Mouse (Mus musculus): ENCODE measurements at regions not wholly inside any gene's neighbourhood (a gene's known extent, or its start where the extent isn't known, plus 50 kb on each side); places are given as distances from the start of the nearest gene placed in this dataset.
A peak's percentile ranks its signal among the peaks of the same experiment; 100 is the strongest.

GRCm38 (mm10) chr3:82781464-82781863, 94.8 kb downstream of the Rbm46 start:
- no peaks in the 10 kb centered on the region for H3K4me1 ChIP-seq (ENCODE audit: control insufficient read depth, insufficient read depth, low read depth, low read length)
- H3K27me3 ChIP-seq (replicated peaks; ENCODE audit: control insufficient read depth, insufficient read depth, low read length), result no peaks in the 10 kb centered on the region
- no peak overlapping the region for H3K4me3 ChIP-seq (ENCODE audit: low read length)
- no peak overlapping the region for H3K9ac ChIP-seq (ENCODE audit: low read depth, low read length)
- H3K27ac ChIP-seq (ENCODE audit: low read depth, low read length), result no peak overlapping the region
- no peak for ATAC-seq
- H3K4me2 ChIP-seq (ENCODE audit: low read length), result no peak overlapping the region
- WGBS, result 84% methylated on average over 1 of the region's 1 CpGs
- H3K9me3 ChIP-seq (ENCODE audit: control insufficient read depth, low read length), result no peaks in the 10 kb centered on the region
- no peaks in the 10 kb centered on the region for H3K36me3 ChIP-seq (ENCODE audit: control insufficient read depth, insufficient read depth, low read length)

GRCm38 (mm10) chr3:82770512-82771270, 105.6 kb downstream of the Rbm46 start:
- no peak overlapping the region for H3K4me2 ChIP-seq (ENCODE audit: low read length)
- no peak overlapping the region for H3K27ac ChIP-seq (ENCODE audit: low read depth, low read length)
- H3K27me3 ChIP-seq (replicated peaks; ENCODE audit: control insufficient read depth, insufficient read depth, low read length), result no peaks in the 10 kb centered on the region
- no peaks in the 10 kb centered on the region for H3K9me3 ChIP-seq (ENCODE audit: control insufficient read depth, low read length)
- no peaks in the 10 kb centered on the region for H3K36me3 ChIP-seq (ENCODE audit: control insufficient read depth, insufficient read depth, low read length)
- no peak for ATAC-seq
- 96% methylated on average over 8 of the region's 8 CpGs for WGBS
- no peak overlapping the region for H3K9ac ChIP-seq (ENCODE audit: low read depth, low read length)
- H3K4me3 ChIP-seq (ENCODE audit: low read length), result no peak overlapping the region
- H3K4me1 ChIP-seq (ENCODE audit: control insufficient read depth, insufficient read depth, low read depth, low read length), result no peaks in the 10 kb centered on the region

GRCm38 (mm10) chr3:82767484-82767883, 108.8 kb downstream of the Rbm46 start:
- WGBS, result 61% methylated on average over 5 of the region's 5 CpGs

GRCm38 (mm10) chr3:82759946-82760345, 116.3 kb downstream of the Rbm46 start:
- 76% methylated on average over 2 of the region's 2 CpGs for WGBS
- Histone ChIP-seq H3K4me2 (ENCODE audit: low read length) (no peak overlapping the region), H3K4me3 (ENCODE audit: low read length) (no peak overlapping the region), H3K4me1 (ENCODE audit: control insufficient read depth, insufficient read depth, low read depth, low read length) (no peaks in the 10 kb centered on the region), H3K9ac (ENCODE audit: low read depth, low read length) (no peak overlapping the region), H3K27me3 (replicated peaks; ENCODE audit: control insufficient read depth, insufficient read depth, low read length) (no peaks in the 10 kb centered on the region), H3K36me3 (ENCODE audit: control insufficient read depth, insufficient read depth, low read length) (no peaks in the 10 kb centered on the region), H3K27ac (ENCODE audit: low read depth, low read length) (no peak overlapping the region), H3K9me3 (ENCODE audit: control insufficient read depth, low read length) (no peaks in the 10 kb centered on the region)
- no peak for ATAC-seq

More at GRCm38 (mm10) chr3:82767484-82767883, 108.8 kb downstream of the Rbm46 start:
- no peak for ATAC-seq
- H3K4me3 ChIP-seq (ENCODE audit: low read length), result no peak overlapping the region
- H3K36me3 ChIP-seq (ENCODE audit: control insufficient read depth, insufficient read depth, low read length), result no peaks in the 10 kb centered on the region
- H3K9ac ChIP-seq (ENCODE audit: low read depth, low read length), result no peak overlapping the region
- H3K27ac ChIP-seq (ENCODE audit: low read depth, low read length), result no peak overlapping the region
- H3K27me3 ChIP-seq (replicated peaks; ENCODE audit: control insufficient read depth, insufficient read depth, low read length), result no peaks in the 10 kb centered on the region
- H3K9me3 ChIP-seq (ENCODE audit: control insufficient read depth, low read length), result no peaks in the 10 kb centered on the region
- H3K4me1 ChIP-seq (ENCODE audit: control insufficient read depth, insufficient read depth, low read depth, low read length), result no peaks in the 10 kb centered on the region
- H3K4me2 ChIP-seq (ENCODE audit: low read length), result no peak overlapping the region

GRCm38 (mm10) chr3:82758967-82759366, 117.3 kb downstream of the Rbm46 start:
- H3K9ac ChIP-seq (ENCODE audit: low read depth, low read length), result no peak overlapping the region
- H3K4me3 ChIP-seq (ENCODE audit: low read length), result no peak overlapping the region
- no peaks in the 10 kb centered on the region for H3K27me3 ChIP-seq (replicated peaks; ENCODE audit: control insufficient read depth, insufficient read depth, low read length)
- no peaks in the 10 kb centered on the region for H3K9me3 ChIP-seq (ENCODE audit: control insufficient read depth, low read length)
- 79% methylated on average over 1 of the region's 1 CpGs for WGBS
- no peaks in the 10 kb centered on the region for H3K36me3 ChIP-seq (ENCODE audit: control insufficient read depth, insufficient read depth, low read length)
- H3K4me2 ChIP-seq (ENCODE audit: low read length), result no peak overlapping the region
- ATAC-seq, result no peak
- H3K27ac ChIP-seq (ENCODE audit: low read depth, low read length), result no peak overlapping the region
- no peaks in the 10 kb centered on the region for H3K4me1 ChIP-seq (ENCODE audit: control insufficient read depth, insufficient read depth, low read depth, low read length)

- no peak for ATAC-seq
- 29% methylated on average over 3 of the region's 3 CpGs for WGBS
- no peaks in the 10 kb centered on the region for H3K36me3 ChIP-seq (ENCODE audit: control insufficient read depth, insufficient read depth, low read length)
- H3K9ac ChIP-seq (ENCODE audit: low read depth, low read length), result no peak overlapping the region
- H3K4me3 ChIP-seq (ENCODE audit: low read length), result no peak overlapping the region
- no peak overlapping the region for H3K4me2 ChIP-seq (ENCODE audit: low read length)
- no peaks in the 10 kb centered on the region for H3K9me3 ChIP-seq (ENCODE audit: control insufficient read depth, low read length)
- no peaks in the 10 kb centered on the region for H3K27me3 ChIP-seq (replicated peaks; ENCODE audit: control insufficient read depth, insufficient read depth, low read length)
- H3K27ac ChIP-seq (ENCODE audit: low read depth, low read length), result no peak overlapping the region
- no peaks in the 10 kb centered on the region for H3K4me1 ChIP-seq (ENCODE audit: control insufficient read depth, insufficient read depth, low read depth, low read length)
Observed at GRCm38 (mm10) chr3:82725546-82725945, 150.7 kb downstream of the Rbm46 start.

GRCm38 (mm10) chr3:82707628-82708027, 159.7 kb upstream of the Npy2r start:
- no peaks in the 10 kb centered on the region for H3K4me1 ChIP-seq (ENCODE audit: control insufficient read depth, insufficient read depth, low read depth, low read length)
- no peaks in the 10 kb centered on the region for H3K27me3 ChIP-seq (replicated peaks; ENCODE audit: control insufficient read depth, insufficient read depth, low read length)
- H3K27ac ChIP-seq (ENCODE audit: low read depth, low read length), result no peak overlapping the region
- H3K9me3 ChIP-seq (ENCODE audit: control insufficient read depth, low read length), result no peaks in the 10 kb centered on the region
- no peaks in the 10 kb centered on the region for H3K36me3 ChIP-seq (ENCODE audit: control insufficient read depth, insufficient read depth, low read length)
- WGBS, result 87% methylated on average over 4 of the region's 4 CpGs
- no peak overlapping the region for H3K4me2 ChIP-seq (ENCODE audit: low read length)
- H3K4me3 ChIP-seq (ENCODE audit: low read length), result no peak overlapping the region
- H3K9ac ChIP-seq (ENCODE audit: low read depth, low read length), result no peak overlapping the region
- no peak for ATAC-seq

- no peaks in the 10 kb centered on the region for H3K4me1 ChIP-seq (ENCODE audit: control insufficient read depth, insufficient read depth, low read depth, low read length)
- H3K4me2 ChIP-seq (ENCODE audit: low read length), result no peak overlapping the region
- H3K4me3 ChIP-seq (ENCODE audit: low read length), result no peak overlapping the region
- no peaks in the 10 kb centered on the region for H3K36me3 ChIP-seq (ENCODE audit: control insufficient read depth, insufficient read depth, low read length)
- no peaks in the 10 kb centered on the region for H3K27me3 ChIP-seq (replicated peaks; ENCODE audit: control insufficient read depth, insufficient read depth, low read length)
- no peak overlapping the region for H3K27ac ChIP-seq (ENCODE audit: low read depth, low read length)
- no peaks in the 10 kb centered on the region for H3K9me3 ChIP-seq (ENCODE audit: control insufficient read depth, low read length)
- no peak overlapping the region for H3K9ac ChIP-seq (ENCODE audit: low read depth, low read length)
- 88% methylated on average over 2 of the region's 2 CpGs for WGBS
- ATAC-seq, result no peak
Observed at GRCm38 (mm10) chr3:82692131-82692530, 144.2 kb upstream of the Npy2r start.

GRCm38 (mm10) chr3:82656159-82656874, 108.4 kb upstream of the Npy2r start:
- 0 out of 2 replicates have a peak, but pooled peaks have one; percentile 40 for ATAC-seq
- 58% methylated on average over 8 of the region's 8 CpGs for WGBS
- Histone ChIP-seq H3K4me3 (ENCODE audit: low read length) (no peak overlapping the region), H3K27me3 (replicated peaks; ENCODE audit: control insufficient read depth, insufficient read depth, low read length) (no peaks in the 10 kb centered on the region), H3K4me2 (ENCODE audit: low read length) (no peak overlapping the region), H3K4me1 (ENCODE audit: control insufficient read depth, insufficient read depth, low read depth, low read length) (no peaks in the 10 kb centered on the region), H3K36me3 (ENCODE audit: control insufficient read depth, insufficient read depth, low read length) (no peaks in the 10 kb centered on the region), H3K9ac (ENCODE audit: low read depth, low read length) (no peak overlapping the region), H3K27ac (ENCODE audit: low read depth, low read length) (no peak overlapping the region), H3K9me3 (ENCODE audit: control insufficient read depth, low read length) (no peaks in the 10 kb centered on the region)

All from hindbrain, embryonic 16.5 days (tissue).